Mouse (Mus musculus): ENCODE data around the gene Akr7a5. TPM values are rescaled to one million over a fixed set of nuclear protein-coding genes. Genes with fewer than 3 reads are reported as not detected.
A peak's percentile ranks its signal among the peaks of the same experiment; 100 is the strongest.

Gene Akr7a5
- polyA plus RNA-seq, 1 experiment from 2014 or later, result 131 TPM

- POLR2A ChIA-PET, result no interaction called here
- in situ Hi-C loops (cut with MboI; ENCODE audit: low pct_unique_long_range_greater_than_20kb), result no loop called here
- H3K27me3 ChIP-seq, result no peaks in the 10 kb centered on the region
- no peak for TF ChIP-seq CTCF (IDR thresholded peaks at IDR 0.05)
- CTCF ChIA-PET, result no interaction called here
- no peak for DNase-seq (ENCODE audit: low read depth, low spot score)
- no peak for ATAC-seq
Measured at GRCm38 (mm10) chr4:139345416-139346019, 35.0 kb downstream of the Akr7a5 start.

- ATAC-seq (peak; percentile 47), DNase-seq (ENCODE audit: low read depth, low spot score) (peak; percentile 24)
- no peak for TF ChIP-seq CTCF (IDR thresholded peaks at IDR 0.05)
- no peaks in the 10 kb centered on the region for H3K27me3 ChIP-seq
- ChIA-PET CTCF (no interaction called here), POLR2A (interaction anchor here (1.4 kb wide), 1 partner anchor 9 kb away, joined by 4 read pairs; no protein-coding TSS in a partner anchor)
- in situ Hi-C loops (cut with MboI; ENCODE audit: low pct_unique_long_range_greater_than_20kb), result loop anchor here (10.0 kb wide), 1 partner anchor 57 kb away; no protein-coding TSS in a partner anchor
Measured at GRCm38 (mm10) chr4:139351931-139352711, 41.6 kb downstream of the Akr7a5 start, which contains the start of the genes Mrto4, Emc1 and Ubr4. TSS of gene Mrto4 (minus strand) at chr4:139352576. TSS of gene Emc1 (plus strand) at chr4:139352587. TSS of gene Ubr4 (plus strand) at chr4:139352609.

- ChIA-PET POLR2A (no interaction called here), CTCF (no interaction called here)
- no peaks in the 10 kb centered on the region for H3K27me3 ChIP-seq
- no peak for TF ChIP-seq CTCF (IDR thresholded peaks at IDR 0.05)
- in situ Hi-C loops (cut with MboI; ENCODE audit: low pct_unique_long_range_greater_than_20kb), result loop anchor here (10.0 kb wide), 1 partner anchor 58 kb away; no protein-coding TSS in a partner anchor
- DNase-seq (ENCODE audit: low read depth, low spot score) (no peak), ATAC-seq (no peak)
Measured at GRCm38 (mm10) chr4:139352832-139353231, 42.3 kb downstream of the Akr7a5 start.

- no peaks in the 10 kb centered on the region for H3K27me3 ChIP-seq
- POLR2A ChIA-PET, result interaction anchor here (0.7 kb wide), 1 partner anchor 94 kb away, joined by 3 read pairs; no protein-coding TSS in a partner anchor
- DNase-seq (ENCODE audit: low read depth, low spot score), result no peak
- CTCF ChIA-PET, result no interaction called here
- in situ Hi-C loops (cut with MboI; ENCODE audit: low pct_unique_long_range_greater_than_20kb), result loop anchor here (10.0 kb wide), 1 partner anchor 62 kb away; no protein-coding TSS in a partner anchor
- TF ChIP-seq CTCF (IDR thresholded peaks at IDR 0.05), result no peak
- ATAC-seq, result no peak
Measured at GRCm38 (mm10) chr4:139357211-139357610, 46.7 kb downstream of the Akr7a5 start.

GRCm38 (mm10) chr4:139360761-139361548 is 50.4 kb downstream of the Akr7a5 start:
- no peaks in the 10 kb centered on the region for H3K27me3 ChIP-seq
- in situ Hi-C loops (cut with MboI; ENCODE audit: low pct_unique_long_range_greater_than_20kb), result no loop called here
- no peak for DNase-seq (ENCODE audit: low read depth, low spot score)
- ChIA-PET CTCF (no interaction called here), POLR2A (interaction anchor here (0.9 kb wide), 1 partner anchor 9 kb away, joined by 4 read pairs; the partner anchor contains the start of genes Emc1, Mrto4 and Ubr4)
- TF ChIP-seq CTCF (IDR thresholded peaks at IDR 0.05), result no peak
- no peak for ATAC-seq

- ChIA-PET CTCF (interaction anchor here (1.1 kb wide), 2 partner anchors 9 to 37 kb away, joined by 4 read pairs; no protein-coding TSS in a partner anchor), POLR2A (no interaction called here)
- H3K27me3 ChIP-seq, result no peaks in the 10 kb centered on the region
- ATAC-seq (no peak), DNase-seq (ENCODE audit: low read depth, low spot score) (no peak)
- in situ Hi-C loops (cut with MboI; ENCODE audit: low pct_unique_long_range_greater_than_20kb), result no loop called here
- no peak for TF ChIP-seq CTCF (IDR thresholded peaks at IDR 0.05)
Measured at GRCm38 (mm10) chr4:139367336-139367735, 56.8 kb downstream of the Akr7a5 start.

Other genes starting within 250 kb of the Akr7a5 start
- 0.05 TPM for gene Htr6, start 235.2 kb upstream of the Akr7a5 start, polyA plus RNA-seq (2021)
- gene Nbl1, start 217.8 kb upstream of the Akr7a5 start, polyA plus RNA-seq (2021), result 55.7 TPM
- 286 TPM for gene Minos1, start 179.6 kb upstream of the Akr7a5 start, polyA plus RNA-seq (2021)
- 305 TPM for gene Capzb, start 117.8 kb upstream of the Akr7a5 start, polyA plus RNA-seq (2021)
- 9.9 TPM for gene Pqlc2, start within 50 bp of the Akr7a5 start, polyA plus RNA-seq (2021)
- gene Mrto4, start 41.8 kb downstream of the Akr7a5 start, polyA plus RNA-seq (2021), result 19.6 TPM
- gene Emc1, start 41.8 kb downstream of the Akr7a5 start, polyA plus RNA-seq (2021), result 16.3 TPM
- 100 TPM for gene Ubr4, start 41.9 kb downstream of the Akr7a5 start, polyA plus RNA-seq (2021)
- 15.5 TPM for gene Iffo2, start 219.8 kb downstream of the Akr7a5 start, polyA plus RNA-seq (2021)

Measured in Patski (cell line).